Mouse (Mus musculus) adrenal gland, postnatal 36 days (tissue): Measurements from ENCODE around the gene Apon. TPM values are rescaled to one million over a fixed set of nuclear protein-coding genes. Genes with fewer than 3 reads are reported as not detected.
"Not testable (repeated sequence)": the region's sequence is repeated elsewhere in the genome, so short reads cannot be mapped to it uniquely, and the experiment has no call there.

ENCODE experiments used
- DNase-seq, 2 experiments: peaks; one replicate each; pipeline ENCODE4 v3.0.0; 2021; ENCODE audit warnings: mixed read lengths in 1 of 2
- total RNA-seq, 2 experiments: library from RNA; stranded (reverse); gene quantifications; 2 replicates each; pipeline ENCODE4 v1.2.3; 2021

Apon gene
- total RNA-seq, 2 experiments from 2014 or later: 0.23 TPM; not detected in 1

DNA sequence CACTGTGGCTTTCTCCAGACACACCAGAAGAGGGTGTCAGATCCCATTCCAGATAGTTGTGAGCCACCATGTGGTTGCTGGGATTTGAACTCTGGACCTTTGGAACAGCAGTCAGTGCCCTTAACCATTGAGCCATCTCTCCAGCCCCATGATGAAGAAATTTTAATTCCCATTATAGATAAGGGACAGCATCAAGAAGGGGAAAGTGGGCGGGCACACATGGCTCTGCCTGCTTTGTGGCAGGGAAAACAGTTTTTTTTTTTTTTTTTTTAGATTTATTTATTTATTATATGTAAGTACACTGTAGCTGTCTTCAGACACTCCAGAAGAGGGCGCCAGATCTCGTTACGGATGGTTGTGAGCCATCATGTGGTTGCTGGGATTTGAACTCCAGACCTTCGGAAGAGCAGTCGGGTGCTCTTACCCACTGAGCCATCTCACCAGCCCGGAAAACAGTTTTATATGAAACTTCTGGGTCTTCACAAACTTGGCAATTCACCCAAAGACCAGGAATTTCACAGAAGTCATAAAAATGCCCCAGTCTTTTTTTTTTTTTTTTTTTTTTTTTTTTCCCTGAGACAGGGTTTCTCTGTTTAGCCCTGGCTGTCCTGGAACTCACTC lies 19.0 kb downstream of the Apon start:
- not testable (repeated sequence) for DNase-seq

DNA sequence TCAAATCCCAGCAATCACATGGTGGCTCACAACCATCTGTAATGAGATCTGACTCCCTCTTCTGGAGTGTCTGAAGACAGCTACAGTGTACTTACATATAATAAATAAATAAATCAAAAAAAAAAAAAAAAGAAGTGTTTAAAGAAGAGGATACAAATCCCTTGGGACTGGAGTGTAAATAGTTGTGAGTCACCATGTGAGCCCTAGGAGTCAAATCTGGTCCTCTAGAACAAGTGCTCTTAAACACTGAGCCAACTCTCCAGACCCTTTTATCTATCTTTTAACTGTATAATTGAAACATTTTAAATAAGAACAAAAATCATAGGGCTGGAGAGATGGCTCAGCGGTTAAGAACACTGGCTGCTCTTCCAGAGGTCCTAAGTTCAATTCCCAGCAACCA lies 21.5 kb downstream of the Apon start:
- not testable (repeated sequence) for DNase-seq

DNA sequence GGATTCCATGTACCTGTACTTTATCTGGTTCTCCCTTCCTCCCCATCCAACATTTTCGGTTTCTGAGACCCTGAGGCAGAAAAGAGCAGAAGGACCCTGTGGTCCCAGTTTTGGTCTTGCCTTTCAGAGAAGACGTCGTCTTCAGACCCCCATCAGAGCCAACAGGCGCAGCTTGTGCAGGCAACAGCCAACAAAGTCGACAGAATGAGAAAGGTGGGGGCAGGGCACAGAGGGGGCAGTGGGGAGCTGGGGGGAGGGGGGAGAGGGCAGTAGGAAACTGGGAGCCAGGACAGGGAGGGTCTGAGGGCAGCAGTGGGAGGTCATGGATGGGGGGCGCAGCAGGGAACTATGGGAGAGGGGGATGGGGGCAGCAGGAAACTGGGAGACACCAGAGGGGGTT lies 24.3 kb downstream of the Apon start:
- no peak for DNase-seq

GRCm38 (mm10) chr10:128280943-128281342 lies 27.0 kb downstream of the Apon start:
- no peak for DNase-seq

DNA sequence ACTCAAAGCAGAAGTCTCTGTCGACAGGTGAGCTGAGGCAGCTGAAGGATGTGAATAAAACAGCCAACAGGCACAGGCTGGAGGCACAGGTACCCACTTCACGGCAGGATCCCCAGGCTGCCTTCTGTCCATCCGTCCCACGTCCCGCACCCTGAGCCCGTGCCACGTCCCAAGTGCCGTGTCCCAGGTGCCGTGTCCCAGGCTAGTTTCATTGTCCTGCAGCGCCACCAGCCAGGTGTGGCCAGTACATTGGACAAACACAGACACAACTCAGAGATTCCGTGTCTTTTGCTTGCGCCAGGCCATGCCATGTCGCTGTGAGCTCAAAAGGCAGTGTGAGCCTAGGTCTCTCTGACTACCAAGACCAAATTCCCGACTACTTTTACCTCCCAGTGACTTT lies 27.8 kb downstream of the Apon start:
- DNase-seq: no peak

DNA sequence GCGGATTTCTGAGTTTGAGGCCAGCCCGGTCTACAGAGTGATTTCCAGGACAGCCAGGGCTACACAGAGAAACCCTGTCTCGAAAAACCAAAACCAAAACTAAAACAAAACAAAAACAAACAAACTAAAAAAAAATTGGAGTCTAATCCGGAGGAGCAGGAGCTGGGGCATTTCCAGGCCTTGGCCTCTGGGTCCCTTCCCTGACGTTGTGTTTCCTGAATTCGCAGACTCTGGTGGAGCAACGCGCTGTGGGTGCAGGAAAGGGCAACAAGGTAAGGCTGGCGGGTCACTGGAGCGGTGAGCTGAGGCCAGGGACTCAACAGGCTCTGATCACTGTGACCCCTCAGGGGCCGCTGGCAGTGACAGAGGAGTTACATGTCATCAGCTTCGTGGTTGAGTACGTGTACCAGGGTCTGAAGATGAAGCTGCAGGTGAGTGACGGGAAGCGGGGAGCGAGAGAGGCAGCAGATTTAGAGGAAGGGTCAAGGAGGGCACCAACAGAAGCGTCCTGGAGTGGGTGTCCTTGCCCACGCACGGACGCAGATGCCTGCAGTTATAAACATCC lies 29.1 kb downstream of the Apon start:
- peak in 1 of 2 experiments; percentile 34 for DNase-seq

DNA sequence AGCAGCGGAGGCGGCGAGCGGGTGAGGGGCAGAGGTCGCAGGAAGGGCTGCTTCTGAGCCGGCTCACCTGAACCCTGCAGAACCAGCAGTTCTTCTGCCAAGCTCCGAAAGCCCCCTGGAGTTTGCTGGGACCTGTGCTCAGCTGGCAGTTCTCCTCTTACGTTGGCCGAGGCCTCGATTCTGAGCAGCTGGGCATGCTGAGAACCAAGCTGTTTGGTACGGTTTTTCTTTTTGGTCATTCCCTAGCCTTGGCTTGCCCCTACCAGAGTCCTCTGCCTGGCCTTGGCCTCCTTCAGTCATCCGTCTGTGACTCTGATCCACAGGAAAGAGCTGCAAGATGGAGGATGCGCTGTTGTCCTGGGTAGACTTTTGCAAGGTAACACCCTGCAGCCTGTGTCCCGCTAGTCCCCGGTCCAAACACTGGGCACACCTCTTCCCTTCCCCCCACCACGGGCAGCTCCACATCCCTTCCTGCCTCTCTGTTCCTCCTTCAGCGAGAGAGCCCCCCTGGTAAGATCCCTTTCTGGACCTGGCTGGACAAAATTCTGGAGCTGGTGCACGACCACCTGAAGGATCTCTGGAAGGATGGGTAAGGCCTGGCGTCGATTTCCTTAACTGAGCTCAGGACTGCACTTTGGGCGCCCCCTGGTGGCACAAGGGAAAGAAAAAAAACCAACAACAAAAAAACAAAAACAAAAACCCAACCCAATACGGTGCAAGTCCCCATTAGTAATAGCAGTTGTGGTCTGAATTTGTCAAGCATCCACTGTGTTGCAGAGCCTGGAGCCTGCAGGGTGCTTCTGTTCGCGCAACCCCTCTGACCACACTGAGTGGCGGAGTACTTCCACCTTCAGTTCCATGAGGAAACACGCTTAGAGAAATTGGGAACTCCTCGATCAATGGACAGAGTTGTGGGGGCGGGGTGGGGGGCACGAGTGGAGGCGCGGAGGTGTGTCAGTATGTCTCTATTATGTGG lies 30.0 kb downstream of the Apon start:
- peak; percentile 68 to 78 for DNase-seq

DNA sequence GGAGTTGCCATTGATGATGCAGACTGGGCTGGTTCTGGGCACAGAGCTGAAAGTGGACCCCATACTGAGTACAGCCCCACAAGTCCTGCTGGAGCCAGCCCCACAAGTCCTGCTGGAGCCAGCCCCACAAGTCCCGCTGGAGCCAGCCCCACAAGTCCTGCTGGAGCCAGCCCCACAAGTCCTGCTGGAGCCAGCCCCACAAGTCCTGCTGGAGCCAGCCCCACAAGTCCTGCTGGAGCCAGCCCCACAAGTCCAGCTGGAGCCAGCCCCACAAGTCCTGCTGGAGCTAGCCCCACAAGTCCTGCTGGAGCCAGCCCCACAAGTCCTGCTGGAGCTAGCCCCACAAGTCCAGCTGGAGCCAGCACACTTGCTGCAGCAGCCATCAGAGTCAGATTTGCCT lies 36.7 kb downstream of the Apon start:
- not testable (repeated sequence) for DNase-seq

DNA sequence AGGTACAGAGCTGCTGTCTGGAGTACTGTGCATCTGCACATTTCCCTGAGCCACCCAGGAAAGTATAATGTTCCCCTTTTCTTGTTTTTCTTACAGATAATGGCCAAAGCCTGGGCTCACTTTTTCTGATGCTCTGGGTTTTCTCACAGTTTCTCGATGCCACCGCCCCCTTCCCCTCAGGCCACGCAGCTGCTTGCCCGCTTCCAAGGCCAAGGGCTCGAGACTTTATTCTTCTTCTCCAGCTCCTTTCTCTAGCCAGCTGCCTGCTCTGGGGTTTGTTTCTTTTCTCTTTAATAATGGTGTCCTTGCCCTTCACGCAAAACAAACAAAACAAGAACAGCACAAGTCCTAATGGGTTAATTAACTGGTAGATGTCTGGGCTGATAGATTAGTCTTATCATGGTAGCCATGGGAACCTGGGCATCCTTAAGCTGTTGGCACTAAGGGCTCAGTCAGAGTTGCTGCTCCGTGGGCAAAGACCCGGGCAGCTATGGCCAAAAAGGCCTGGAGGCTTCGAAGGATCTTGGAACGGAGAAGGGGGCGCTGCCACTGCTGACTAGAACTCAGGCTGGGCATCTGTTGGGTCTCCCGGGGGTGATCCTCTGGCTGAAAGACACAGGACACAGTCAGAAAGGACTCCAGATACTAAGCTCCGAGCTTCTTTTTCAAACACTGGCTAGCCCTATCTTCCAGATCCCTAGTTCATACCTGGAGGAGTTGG lies 42.6 kb downstream of the Apon start:
- no peak for DNase-seq

GRCm38 (mm10) chr10:128297221-128297620 lies 43.3 kb downstream of the Apon start:
- peak; percentile 55 to 70 for DNase-seq

DNA sequence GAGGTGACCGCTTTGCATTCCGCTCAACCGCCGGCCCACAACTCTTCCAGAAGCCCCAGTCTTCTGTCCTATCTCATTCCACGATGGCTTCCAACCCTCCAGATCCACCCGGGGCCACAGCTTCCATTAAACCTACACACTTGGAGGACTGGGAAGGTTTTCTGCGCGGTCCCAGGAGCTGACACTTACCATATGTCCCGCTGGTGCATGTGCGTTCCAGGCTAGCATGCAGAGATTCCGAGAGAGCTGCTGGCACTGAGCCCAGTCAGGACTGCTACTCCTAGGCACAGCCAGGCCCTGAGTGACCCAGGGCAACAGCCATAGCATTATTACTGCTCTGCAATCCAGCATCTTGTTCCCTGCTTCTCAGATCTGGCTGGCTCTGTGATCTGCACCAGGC lies 43.7 kb downstream of the Apon start:
- peak; percentile 32 to 52 for DNase-seq

DNA sequence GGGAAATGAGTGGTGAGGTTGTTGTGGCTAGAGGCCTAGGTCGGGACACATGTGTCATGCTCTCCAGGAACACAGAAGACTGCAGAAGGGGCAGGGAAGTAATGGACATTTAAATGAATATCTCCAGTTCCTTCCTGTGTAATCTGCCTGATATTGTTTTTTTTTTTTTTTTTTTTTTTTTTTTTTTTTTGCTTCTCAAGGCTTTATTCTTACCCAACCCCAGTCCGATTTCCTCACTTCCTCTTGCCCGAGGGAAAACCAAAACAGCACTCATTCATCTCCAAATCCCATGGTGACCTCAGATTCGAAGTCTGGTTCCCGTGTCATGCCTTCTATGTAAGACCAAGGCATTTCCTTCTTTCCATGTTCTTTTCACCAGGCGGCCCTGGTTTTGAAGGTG lies 44.3 kb downstream of the Apon start:
- no peak for DNase-seq

GRCm38 (mm10) chr10:128298702-128299171 lies 44.8 kb downstream of the Apon start, which contains the start of gene Il23a:
Gene Il23a, minus strand, starts transcription at chr10:128298752.
- DNase-seq: no peak

- no peak for DNase-seq
Measured at GRCm38 (mm10) chr10:128302357-128302756, 48.5 kb downstream of the Apon start.

- DNase-seq: no peak
Measured at GRCm38 (mm10) chr10:128302785-128303125, 48.9 kb downstream of the Apon start.

GRCm38 (mm10) chr10:128303126-128304021 lies 49.5 kb downstream of the Apon start, which contains the start of gene Pan2:
Gene Pan2, plus strand, starts transcription at chr10:128303335.
- peak; percentile 98 to 99 for DNase-seq

Other genes with a start within 250 kb of the Apon start
- gene Hsd17b6, start 246.5 kb upstream of the Apon start, total RNA-seq: under 1 TPM in 1 of 2 experiments, not detected in 1; 0.23 TPM
- 1 to 10 TPM; 4.2 to 4.5 TPM for gene Prim1, start 238.9 kb upstream of the Apon start, total RNA-seq
- 100 to 1,000 TPM; 638 to 655 TPM for gene Naca, start 218.5 kb upstream of the Apon start, total RNA-seq
- 100 to 1,000 TPM; 182 to 237 TPM for gene Ptges3, start 195.1 kb upstream of the Apon start, total RNA-seq
- 1,000 to 10,000 TPM; 2,942 to 3,172 TPM for gene Atp5b, start 170.8 kb upstream of the Apon start, total RNA-seq
- gene Baz2a, start 162.5 kb upstream of the Apon start, total RNA-seq: 10 to 100 TPM; 43.6 to 50.3 TPM
- 100 to 1,000 TPM in 1 of 2 experiments, 10 to 100 TPM in 1; 79.9 to 101 TPM for gene Rbms2, start 73.8 kb upstream of the Apon start, total RNA-seq
- gene Gls2, start 59.6 kb upstream of the Apon start, total RNA-seq: 1 to 10 TPM; 1.2 to 2.4 TPM
- gene Spryd4, start 42.3 kb upstream of the Apon start, total RNA-seq: 10 to 100 TPM; 15.1 to 19.1 TPM
- gene Mip, start 28.3 kb upstream of the Apon start, total RNA-seq: not detected
- gene Timeless, start 22.0 kb upstream of the Apon start, total RNA-seq: 1 to 10 TPM; 7.6 to 8.8 TPM
- 10 to 100 TPM in 1 of 2 experiments, 1 to 10 TPM in 1; 1.5 to 11.9 TPM for gene Apof, start 14.6 kb downstream of the Apon start, total RNA-seq
- gene Stat2, start 16.5 kb downstream of the Apon start, total RNA-seq: 10 to 100 TPM; 32.9 to 33.6 TPM
- gene Il23a, start 44.7 kb downstream of the Apon start, total RNA-seq: not detected
- 10 to 100 TPM; 17.7 to 19.6 TPM for gene Pan2, start 49.2 kb downstream of the Apon start, total RNA-seq
- gene Cnpy2, start 68.4 kb downstream of the Apon start, total RNA-seq: 100 to 1,000 TPM; 170 to 204 TPM
- 100 to 1,000 TPM; 369 to 370 TPM for gene Cs, start 83.6 kb downstream of the Apon start, total RNA-seq
- gene Coq10a, start 114.9 kb downstream of the Apon start, total RNA-seq: 10 to 100 TPM; 70.3 to 83.5 TPM
- 10 to 100 TPM; 56.4 to 70.6 TPM for gene Ankrd52, start 123.0 kb downstream of the Apon start, total RNA-seq
- not detected for gene Slc39a5, start 147.1 kb downstream of the Apon start, total RNA-seq
- gene Nabp2, start 157.4 kb downstream of the Apon start, total RNA-seq: 10 to 100 TPM; 71.4 to 73.6 TPM
- 10 to 100 TPM; 44.4 to 45.9 TPM for gene Rnf41, start 157.6 kb downstream of the Apon start, total RNA-seq
- gene Smarcc2, start 205.2 kb downstream of the Apon start, total RNA-seq: 100 to 1,000 TPM in 1 of 2 experiments, 10 to 100 TPM in 1; 97.5 to 104 TPM
- gene Myl6, start 240.0 kb downstream of the Apon start, total RNA-seq: 100 to 1,000 TPM; 812 to 946 TPM
- gene Myl6b, start 244.6 kb downstream of the Apon start, total RNA-seq: 1 to 10 TPM; 5.6 to 6.1 TPM